Mouse (Mus musculus): ENCODE results near the gene Frmd4a.

GRCm38 (mm10) chr2:4228510-4228909, 211.0 kb downstream of the Frmd4a start:
- no peak for TF ChIP-seq POLR2A (IDR thresholded peaks at IDR 0.05; ENCODE audit: low read depth, low read length)
- no peak for TF ChIP-seq CTCF (IDR thresholded peaks at IDR 0.05; ENCODE audit: extremely low read depth, insufficient read length, insufficient replicate concordance, low read depth, low read length)
